Mouse (Mus musculus) ES-Bruce4 (cell line): ENCODE measurements around the gene Zfp738. TPM values are rescaled to one million over a fixed set of nuclear protein-coding genes. Genes with fewer than 3 reads are reported as not detected.
"Not testable (repeated sequence)": the region's sequence is repeated elsewhere in the genome, so short reads cannot be mapped to it uniquely, and the experiment has no call there.

Experiments used
- H3K27ac ChIP-seq: 2 replicates; pipeline ENCODE4 v1.5.1; 2012; ENCODE audit warnings: low read length, inconsistent platforms; ENCODE audit not compliant: insufficient read depth
- H3K27me3 ChIP-seq: 2 replicates; pipeline ENCODE4 v1.6.1; 2012; ENCODE audit warnings: mild to moderate bottlenecking, low read length, inconsistent platforms; ENCODE audit not compliant: control insufficient read depth, poor library complexity, insufficient read depth, severe bottlenecking
- H3K36me3 ChIP-seq: 2 replicates; pipeline ENCODE4 v1.6.1; 2012; ENCODE audit warnings: inconsistent platforms, mild to moderate bottlenecking, low read length, moderate library complexity; ENCODE audit not compliant: control insufficient read depth, poor library complexity, insufficient read depth, severe bottlenecking
- H3K4me1 ChIP-seq: one replicate; pipeline ENCODE4 v1.8.1; 2011; ENCODE audit warnings: low read length; ENCODE audit not compliant: control insufficient read depth, insufficient read depth
- H3K4me3 ChIP-seq: 2 replicates; pipeline ENCODE4 v1.5.1; 2011; ENCODE audit warnings: low read depth, mild to moderate bottlenecking, low read length
- H3K9ac ChIP-seq: 2 replicates; pipeline ENCODE4 v1.6.1; 2012; ENCODE audit warnings: low read depth, mild to moderate bottlenecking, inconsistent platforms; ENCODE audit not compliant: poor library complexity, severe bottlenecking
- H3K9me3 ChIP-seq: replicated peaks from 2 replicates; pipeline ENCODE4 v1.6.1; 2012; ENCODE audit warnings: mild to moderate bottlenecking, low read length, inconsistent platforms; ENCODE audit not compliant: control insufficient read depth, poor library complexity, insufficient read depth, severe bottlenecking
- CTCF ChIP-seq: IDR thresholded peaks from one replicate; pipeline ENCODE4 v1.8.1; 2011; ENCODE audit warnings: low read depth, low read length
- EP300 ChIP-seq: IDR thresholded peaks from 2 replicates; pipeline ENCODE4 v1.6.1; 2011; ENCODE audit warnings: low read depth, low read length; ENCODE audit not compliant: insufficient read depth
- POLR2A ChIP-seq: IDR thresholded peaks from one replicate; pipeline ENCODE4 v1.8.1; 2011; ENCODE audit warnings: low read length; ENCODE audit not compliant: insufficient read depth
- polyA plus RNA-seq: library from polyadenylated mRNA; stranded (reverse); fragments of >200 nt; gene quantifications from 2 replicates; pipeline ENCODE4 v1.2.4, GENCODE M21; 2011; ENCODE audit warnings: low read depth; ENCODE audit not compliant: missing spikeins, insufficient read depth, insufficient read length

Zfp738 gene
- polyA plus RNA-seq, 1 experiment = 19.1 TPM

DNA sequence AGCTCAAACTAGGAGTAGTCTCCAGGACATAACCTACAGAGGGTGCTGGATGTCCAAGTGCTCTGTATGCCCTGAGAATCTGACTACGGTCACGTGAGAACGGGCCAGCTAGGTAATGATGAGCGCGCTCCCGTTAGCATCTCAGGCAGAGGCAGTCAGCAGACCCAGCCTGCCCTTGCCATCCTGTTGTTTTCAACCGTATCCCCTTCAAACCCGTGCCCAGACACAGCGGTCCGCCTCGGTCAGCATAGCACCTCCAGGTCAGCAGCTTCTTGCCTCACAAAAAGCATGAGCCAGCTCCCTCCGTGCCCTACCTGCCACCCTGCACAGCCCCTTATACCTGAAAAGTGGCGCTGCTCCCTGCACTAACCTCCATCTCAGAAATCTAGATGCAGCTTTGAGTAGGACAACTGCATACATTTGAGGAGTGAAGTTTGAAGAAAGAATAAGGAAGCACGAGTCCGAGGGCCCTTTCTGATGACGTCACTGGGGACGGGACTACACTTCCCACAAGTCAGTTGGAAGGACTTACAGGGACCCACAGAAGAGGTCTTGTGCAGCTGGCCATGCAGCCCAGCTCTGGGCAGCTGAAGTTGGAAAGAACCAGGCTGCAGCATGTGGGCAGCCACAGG is 37.1 kb upstream of the Zfp738 start:
- peak; percentile 50 for TF ChIP-seq POLR2A
- TF ChIP-seq EP300 = no peak
- no peak for TF ChIP-seq CTCF
- H3K36me3 ChIP-seq = no peaks in the 10 kb centered on the region
- peak overlapping the region; percentile 51 for H3K9ac ChIP-seq
- H3K4me1 ChIP-seq = no peaks in the 10 kb centered on the region
- peak overlapping the region; percentile 89 for H3K4me3 ChIP-seq
- no peaks in the 10 kb centered on the region for H3K9me3 ChIP-seq
- H3K27me3 ChIP-seq = no peaks in the 10 kb centered on the region
- H3K27ac ChIP-seq = 0 out of 2 replicates have a peak overlapping the region, but pooled peaks have one; percentile 9

DNA sequence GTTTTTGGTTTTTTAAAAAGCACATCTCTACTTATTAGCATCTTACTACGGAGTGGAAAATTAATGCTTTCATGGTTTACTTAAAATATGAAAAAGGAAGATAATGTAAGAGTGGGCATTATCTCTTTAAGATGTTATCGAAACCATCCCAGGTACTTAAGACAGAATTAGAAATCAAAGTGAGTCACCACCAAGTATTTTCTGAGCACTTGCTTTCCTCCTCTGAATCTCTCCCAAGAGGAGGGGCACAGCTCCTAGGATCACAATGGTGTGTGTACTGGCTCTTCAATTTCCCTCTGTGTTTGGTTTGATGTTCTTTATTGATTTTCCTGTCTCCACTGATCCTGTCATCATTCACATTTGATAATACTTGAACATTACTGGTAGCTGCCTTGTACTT is 3.0 kb downstream of the Zfp738 start:
- not testable (repeated sequence) for H3K27me3 ChIP-seq, H3K4me1 ChIP-seq, H3K9me3 ChIP-seq, H3K36me3 ChIP-seq, H3K4me3 ChIP-seq
- peak overlapping the region; percentile 24; the same call in 1 of the 2 replicates for H3K27ac ChIP-seq
- 0 out of 2 replicates have a peak overlapping the region, but pooled peaks have one; percentile 47 for H3K9ac ChIP-seq

DNA sequence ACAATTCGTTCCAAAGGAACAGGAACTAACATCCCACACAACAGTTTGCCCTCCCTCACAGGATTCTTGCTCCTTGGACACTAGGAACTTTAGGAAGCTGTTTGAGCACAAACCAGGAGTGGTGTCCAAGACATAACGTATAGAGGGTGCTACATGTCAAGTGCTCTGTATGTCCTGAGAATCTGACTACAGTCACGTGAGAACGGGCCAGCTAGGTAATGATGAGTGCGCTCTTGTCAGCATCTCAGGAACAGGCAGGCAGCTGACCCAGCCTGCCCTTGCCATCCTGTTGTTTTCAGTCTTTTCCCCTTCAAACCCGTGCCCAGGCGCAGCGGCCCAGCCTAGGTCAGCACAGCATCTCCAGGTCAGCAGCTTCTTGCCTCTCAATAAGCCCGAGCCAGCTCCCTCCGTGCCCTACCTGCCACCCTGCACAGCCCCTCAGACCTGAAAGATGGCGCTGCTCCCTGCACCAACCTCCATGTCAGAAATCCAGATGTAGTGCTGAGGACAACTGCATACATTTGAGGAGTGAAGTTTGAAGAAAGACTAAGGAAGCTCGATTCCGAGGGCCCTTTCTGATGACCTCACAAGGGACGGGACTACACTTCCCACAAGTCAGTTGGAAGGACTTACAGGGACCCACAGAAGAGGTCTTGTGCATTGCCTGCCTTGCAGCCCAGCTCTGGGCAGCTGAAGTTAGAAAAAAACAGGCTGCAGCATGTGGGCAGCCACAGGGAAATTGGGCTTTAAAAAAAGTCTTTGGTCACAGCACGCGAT is 3.7 kb downstream of the Zfp738 start:
- H3K4me1 ChIP-seq, H3K27ac ChIP-seq, H3K9me3 ChIP-seq, H3K36me3 ChIP-seq, H3K27me3 ChIP-seq: not testable (repeated sequence)
- peak overlapping the region; percentile 47; the same call in 1 of the 2 replicates for H3K9ac ChIP-seq
- TF ChIP-seq POLR2A = peak; percentile 35
- peak overlapping the region; percentile 95 for H3K4me3 ChIP-seq

DNA sequence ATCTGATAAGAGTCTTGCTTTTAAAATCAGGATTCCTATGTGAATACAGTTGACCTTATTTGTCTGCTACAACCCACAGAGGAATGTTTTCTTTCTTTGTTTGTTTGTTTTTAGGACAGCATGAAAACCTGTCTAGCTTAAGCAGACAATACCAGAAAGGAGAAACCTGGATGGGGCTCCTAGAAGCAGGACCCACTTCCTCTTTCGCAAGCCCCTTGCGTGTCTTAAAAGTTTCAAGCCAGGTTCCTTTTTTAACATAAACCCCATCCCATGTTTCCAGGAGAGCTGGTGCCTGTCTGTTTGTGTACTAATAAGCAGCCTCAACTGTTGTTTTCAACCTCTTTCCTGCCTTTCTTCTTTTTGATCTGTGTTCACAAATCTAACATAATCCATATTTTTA is 12.0 kb downstream of the Zfp738 start:
- Histone ChIP-seq H3K4me3 (no peak overlapping the region), H3K4me1 (no peaks in the 10 kb centered on the region), H3K9me3 (no peaks in the 10 kb centered on the region), H3K9ac (no peak overlapping the region), H3K27ac (no peak overlapping the region), H3K27me3 (no peaks in the 10 kb centered on the region), H3K36me3 (no peaks in the 10 kb centered on the region)
- no peak for TF ChIP-seq EP300
- no peak for TF ChIP-seq POLR2A
- TF ChIP-seq CTCF = no peak

DNA sequence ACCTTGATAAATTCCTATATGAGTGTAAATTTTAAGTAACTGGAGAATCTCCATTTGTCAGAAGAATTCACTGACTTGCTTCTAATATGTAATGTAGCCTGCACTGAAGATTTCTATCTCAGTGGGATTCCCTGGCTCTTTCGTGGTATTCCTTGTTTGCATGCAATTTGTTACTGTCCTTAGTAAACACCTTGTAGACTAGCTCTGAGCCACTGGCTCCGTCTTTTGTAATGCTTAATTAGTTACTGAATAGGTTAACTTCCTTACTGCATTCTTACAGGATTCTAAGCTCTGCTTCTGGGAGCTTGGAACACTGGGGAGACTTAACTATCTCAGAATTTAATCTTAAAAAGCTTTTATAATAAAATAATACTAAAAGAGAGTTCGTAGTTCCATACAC is 34.4 kb downstream of the Zfp738 start:
- Histone ChIP-seq H3K27me3 (no peaks in the 10 kb centered on the region), H3K4me1 (peaks cover 4% of the 10 kb centered on the region), H3K4me3 (no peak overlapping the region), H3K36me3 (no peaks in the 10 kb centered on the region), H3K9ac (no peak overlapping the region), H3K9me3 (no peaks in the 10 kb centered on the region), H3K27ac (peak overlapping the region; percentile 72)
- TF ChIP-seq POLR2A = no peak
- no peak for TF ChIP-seq EP300
- no peak for TF ChIP-seq CTCF

DNA sequence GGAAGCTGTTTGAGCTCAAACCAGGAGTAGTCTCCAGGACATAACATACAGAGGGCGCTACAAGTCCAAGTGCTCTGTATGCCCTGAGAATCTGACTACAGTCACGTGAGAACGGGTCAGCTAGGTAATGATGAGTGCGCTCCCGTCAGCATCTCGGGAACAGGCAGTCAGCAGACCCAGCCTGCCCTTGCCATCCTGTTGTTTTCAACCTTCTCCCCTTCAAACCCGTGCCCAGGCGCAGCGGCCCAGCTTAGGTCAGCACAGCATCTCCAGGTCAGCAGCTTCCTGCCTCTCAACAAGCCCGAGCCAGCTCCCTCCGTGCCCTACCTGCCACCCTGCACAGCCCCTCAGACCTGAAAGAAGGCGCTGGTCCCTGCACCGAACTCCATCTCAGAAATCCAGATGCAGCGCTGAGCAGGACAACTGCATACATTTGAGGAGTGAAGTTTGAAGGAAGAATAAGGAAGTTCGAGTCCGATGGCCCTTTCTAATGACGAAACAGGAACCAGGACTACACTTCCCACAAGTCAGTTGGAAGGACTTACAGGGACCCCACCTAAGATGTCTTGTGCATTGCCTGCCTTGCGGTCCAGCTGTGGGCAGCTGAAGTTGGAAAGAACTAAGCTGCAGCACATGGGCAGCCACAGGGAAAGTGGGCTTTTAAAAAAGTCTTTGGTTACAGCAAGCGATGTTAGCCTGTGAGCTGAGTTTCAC is 49.4 kb downstream of the Zfp738 start, which contains the start of the genes Gm49345 and Zfp729a:
Gene Gm49345 (minus strand): TSS at position 476 of the 714 bp plus-strand sequence.
Gene Zfp729a (minus strand): TSS at position 498 of the 714 bp plus-strand sequence.
- 0 out of 2 replicates have a peak, but pooled peaks cover 3% of the 10 kb centered on the region for H3K9me3 ChIP-seq
- no peak for TF ChIP-seq POLR2A
- peak; percentile 35; the same call in 1 of the 2 replicates for TF ChIP-seq EP300
- peak; percentile 39 for TF ChIP-seq CTCF
- H3K36me3 ChIP-seq = no peaks in the 10 kb centered on the region

More for the DNA sequence above, 49.4 kb downstream of the Zfp738 start, which contains the start of the genes Gm49345 and Zfp729a:
- Histone ChIP-seq H3K27ac (peak within 1 kb of the TSS; percentile 32), H3K27me3 (no peaks in the 10 kb centered on the region), H3K4me3 (peak within 1 kb of the TSS; percentile 90), H3K9ac (peak within 1 kb of the TSS; percentile 63), H3K4me1 (peaks cover 1% of the 10 kb centered on the region)
